Mouse (Mus musculus) megakaryocyte, embryonic 14.5 days (primary cell): ENCODE measurements at regions not wholly inside any gene's neighbourhood (a gene's known extent, or its start where the extent isn't known, plus 50 kb on each side); places are given as distances from the start of the nearest gene placed in this dataset.

Source experiments
- FLI1 ChIP-seq: IDR thresholded peaks from 2 replicates; pipeline ENCODE4 v1.6.1; 2012; ENCODE audit warnings: low read length, inconsistent platforms, mixed read lengths
- GATA1 ChIP-seq: IDR thresholded peaks from 3 replicates; pipeline ENCODE4 v1.6.1; 2012; ENCODE audit warnings: mixed read lengths, low read length, inconsistent platforms, borderline replicate concordance

- TF ChIP-seq GATA1 (no peak), FLI1 (no peak)
Measured at GRCm38 (mm10) chr9:67617341-67618217, 58.1 kb upstream of the Tln2 start.
